ENCODE assay signal across 8 mouse cellular contexts in genomic region chr1:118476919-118477318, GRCm38 (mm10).
DNase-seq lines count a peak whose midpoint lies in the region; ATAC-seq and TF ChIP-seq lines count a peak whose summit lies in the region.

No protein-coding gene starts in this region.

- no peak for TF ChIP-seq POLR2A in brain, embryonic 14.5 days (IDR thresholded peaks at IDR 0.05; ENCODE audit: borderline replicate concordance, extremely low read depth, insufficient read depth, insufficient read length, poor library complexity, severe bottlenecking)

- H3K36me3 ChIP-seq in heart, embryonic 11.5 days (ENCODE audit: control insufficient read depth, insufficient read depth, low read length): no peaks in the 10 kb centered on the region; the same call in 1 of the 2 replicates
- H3K36me3 ChIP-seq in E14TG2a.4 (ENCODE audit: insufficient read depth, low read length): peaks cover 32% of the 10 kb centered on the region
- H3K36me3 ChIP-seq in hindbrain, embryonic 16.5 days (ENCODE audit: control insufficient read depth, insufficient read depth, low read length): peaks cover 3% of the 10 kb centered on the region; the same call in 1 of the 2 replicates
- H3K36me3 ChIP-seq in liver, embryonic 12.5 days: peaks cover 28% of the 10 kb centered on the region; the same call in 1 of the 2 replicates
- 0 out of 2 replicates have a peak, but pooled peaks cover 4% of the 10 kb centered on the region for H3K36me3 ChIP-seq in neural tube, embryonic 14.5 days (ENCODE audit: control insufficient read depth, insufficient read depth, low read length)

- H3K4me2 ChIP-seq in heart, embryonic 11.5 days: no peak overlapping the region
- H3K4me2 ChIP-seq in hindbrain, embryonic 16.5 days (ENCODE audit: low read length): no peak overlapping the region
- H3K4me2 ChIP-seq in liver, embryonic 12.5 days: peak overlapping the region; percentile 20; the same call in 1 of the 2 replicates
- H3K4me2 ChIP-seq in neural tube, embryonic 14.5 days (ENCODE audit: low read depth, low read length): no peak overlapping the region

- no peak for ATAC-seq in heart, embryonic 11.5 days (replicated peaks; ENCODE audit: insufficient number of reproducible peaks, low FRiP score, low TSS enrichment)
- peak; percentile 69 for ATAC-seq in hindbrain, embryonic 16.5 days
- peak; percentile 77 for ATAC-seq in liver, embryonic 12.5 days
- peak; percentile 81; the same call in 1 of the 2 replicates for ATAC-seq in neural tube, embryonic 14.5 days (ENCODE audit: low read depth)

- H3K27me3 ChIP-seq in heart, embryonic 11.5 days (ENCODE audit: control insufficient read depth, insufficient read depth, low read length): no peaks in the 10 kb centered on the region
- no peaks in the 10 kb centered on the region for H3K27me3 ChIP-seq in E14TG2a.4 (ENCODE audit: insufficient read depth, low read length)
- no peaks in the 10 kb centered on the region for H3K27me3 ChIP-seq in hindbrain, embryonic 16.5 days (replicated peaks; ENCODE audit: control insufficient read depth, insufficient read depth, low read length)
- H3K27me3 ChIP-seq in liver, embryonic 12.5 days (replicated peaks): no peaks in the 10 kb centered on the region
- H3K27me3 ChIP-seq in neural tube, embryonic 14.5 days (ENCODE audit: control insufficient read depth, insufficient read depth, low read length): no peaks in the 10 kb centered on the region

- no peak overlapping the region for H3K4me3 ChIP-seq in heart, embryonic 11.5 days (ENCODE audit: low read depth, low read length)
- H3K4me3 ChIP-seq in E14TG2a.4 (replicated peaks; ENCODE audit: low read length): no peak overlapping the region
- H3K4me3 ChIP-seq in hindbrain, embryonic 16.5 days (ENCODE audit: low read length): no peak overlapping the region
- no peak overlapping the region for H3K4me3 ChIP-seq in liver, embryonic 12.5 days
- H3K4me3 ChIP-seq in neural tube, embryonic 14.5 days (ENCODE audit: low read depth, low read length): no peak overlapping the region

- no peak overlapping the region for H3K9ac ChIP-seq in heart, embryonic 11.5 days (ENCODE audit: low read depth, low read length)
- no peak overlapping the region for H3K9ac ChIP-seq in hindbrain, embryonic 16.5 days (ENCODE audit: low read depth, low read length)
- peak overlapping the region; percentile 17; the same call in 1 of the 2 replicates for H3K9ac ChIP-seq in liver, embryonic 12.5 days
- no peak overlapping the region for H3K9ac ChIP-seq in neural tube, embryonic 14.5 days (replicated peaks; ENCODE audit: low read depth, low read length)

- WGBS in heart, embryonic 11.5 days (ENCODE audit: insufficient replicate concordance): 24% methylated on average over 4 of the region's 4 CpGs
- WGBS in hindbrain, embryonic 16.5 days: 51% methylated on average over 4 of the region's 4 CpGs
- 13% methylated on average over 4 of the region's 4 CpGs for WGBS in liver, embryonic 12.5 days (ENCODE audit: insufficient replicate concordance)
- WGBS in neural tube, embryonic 14.5 days: 39% methylated on average over 4 of the region's 4 CpGs

- no peaks in the 10 kb centered on the region for H3K9me3 ChIP-seq in heart, embryonic 11.5 days (replicated peaks; ENCODE audit: control insufficient read depth, low read length)
- H3K9me3 ChIP-seq in E14TG2a.4 (ENCODE audit: low read length): no peaks in the 10 kb centered on the region
- H3K9me3 ChIP-seq in hindbrain, embryonic 16.5 days (ENCODE audit: control insufficient read depth, low read length): no peaks in the 10 kb centered on the region
- H3K9me3 ChIP-seq in liver, embryonic 12.5 days (replicated peaks): no peaks in the 10 kb centered on the region
- H3K9me3 ChIP-seq in neural tube, embryonic 14.5 days (ENCODE audit: control insufficient read depth, low read length): no peaks in the 10 kb centered on the region

- H3K27ac ChIP-seq in heart, embryonic 11.5 days (ENCODE audit: low read depth, low read length): no peak overlapping the region
- H3K27ac ChIP-seq in hindbrain, embryonic 16.5 days (ENCODE audit: low read depth, low read length): no peak overlapping the region
- H3K27ac ChIP-seq in liver, embryonic 12.5 days: peak overlapping the region; percentile 36; the same call in 1 of the 2 replicates
- H3K27ac ChIP-seq in neural tube, embryonic 14.5 days (ENCODE audit: low read depth, low read length): no peak overlapping the region

- TF ChIP-seq CTCF in E14TG2a.4 (conservative IDR thresholded peaks at IDR 0.05; ENCODE audit: low read length): peak; percentile 38
- peak; percentile 60; the same call in 1 of the 2 replicates for TF ChIP-seq CTCF in brain, embryonic 14.5 days (IDR thresholded peaks at IDR 0.05; ENCODE audit: borderline replicate concordance, extremely low read depth, insufficient read depth, insufficient read length)

- peak; percentile 51 for DNase-seq in heart, postnatal 4 days
- DNase-seq in brain, embryonic 14.5 days (ENCODE audit: low read depth): peak; percentile 67
- no peak for DNase-seq in frontal cortex, postnatal 25 days (ENCODE audit: low spot score in 2 of 2)

- peaks cover 21% of the 10 kb centered on the region for H3K4me1 ChIP-seq in heart, embryonic 11.5 days (ENCODE audit: control insufficient read depth, insufficient read depth, low read length)
- peaks cover 11% of the 10 kb centered on the region; the same call in 1 of the 2 replicates for H3K4me1 ChIP-seq in E14TG2a.4 (replicated peaks; ENCODE audit: low read depth, low read length)
- H3K4me1 ChIP-seq in hindbrain, embryonic 16.5 days (ENCODE audit: control insufficient read depth, insufficient read depth, low read depth, low read length): peaks cover 4% of the 10 kb centered on the region; the same call in 1 of the 2 replicates
- peaks cover 53% of the 10 kb centered on the region for H3K4me1 ChIP-seq in liver, embryonic 12.5 days
- H3K4me1 ChIP-seq in neural tube, embryonic 14.5 days (ENCODE audit: control insufficient read depth, insufficient read depth, low read length): no peaks in the 10 kb centered on the region

Comparison
In these comparisons a context has a peak if more than half of its experiments do, and no peak if none do; other contexts are left out.
1. DNase-seq: peak in heart, postnatal 4 days (single experiment) and brain, embryonic 14.5 days (single experiment); none in frontal cortex, postnatal 25 days (0 of 2).